Mouse (Mus musculus) CH12.LX (cell line): Measurements from ENCODE around the gene Ankrd26. TPM values are rescaled to one million over a fixed set of nuclear protein-coding genes. Genes with fewer than 3 reads are reported as not detected.

Source experiments
- DNase-seq: peaks from one replicate; pipeline ENCODE4 v3.0.0-alpha.2; 2013; ENCODE audit errors: extremely low read depth
- H3K27ac ChIP-seq: 2 replicates; pipeline ENCODE4 v1.5.1; 2012; ENCODE audit warnings: low read depth, mild to moderate bottlenecking, control low read depth, moderate library complexity; ENCODE audit not compliant: insufficient read depth
- H3K27me3 ChIP-seq: replicated peaks from 2 replicates; pipeline ENCODE3; 2012; ENCODE audit warnings: inconsistent platforms
- H3K36me3 ChIP-seq, 2 experiments: replicated peaks in 1 of 2; 2 replicates each; pipeline versions ENCODE3 to v1.6.1; 2012; ENCODE audit warnings: inconsistent platforms in 1 of 2, low read length in 1 of 2, mild to moderate bottlenecking in 1 of 2, mixed read lengths in 1 of 2, moderate library complexity in 1 of 2; ENCODE audit not compliant: control insufficient read depth in 1 of 2, insufficient read depth in 1 of 2
- H3K4me1 ChIP-seq, 2 experiments: 2 replicates each; pipeline ENCODE4 v1.6.1; 2012; ENCODE audit warnings: inconsistent platforms in 1 of 2, moderate library complexity in 1 of 2; ENCODE audit not compliant: insufficient read depth in 2 of 2, control insufficient read depth in 1 of 2
- H3K4me2 ChIP-seq: 2 replicates; pipeline ENCODE4 v1.6.1; 2012; ENCODE audit warnings: low read depth, mild to moderate bottlenecking, control low read depth; ENCODE audit not compliant: poor library complexity, insufficient read depth, severe bottlenecking
- H3K4me3 ChIP-seq, 3 experiments: fragments of 150-350 bp in 1 of 3; sonication (generic) in 1 of 3; replicated peaks in 1 of 3; 2 replicates each; pipeline versions ENCODE3 to v1.5.1; 2011 to 2012; ENCODE audit warnings: low read depth in 2 of 3, low read length in 2 of 3, mild to moderate bottlenecking in 2 of 3, moderate library complexity in 2 of 3, control low read depth in 1 of 3, improper control_type of control experiment in 1 of 3, inconsistent platforms in 1 of 3, mixed read lengths in 1 of 3; ENCODE audit not compliant: poor library complexity in 1 of 3
- H3K79me2 ChIP-seq: replicated peaks from 2 replicates; pipeline ENCODE4 v1.6.1; 2012; ENCODE audit warnings: mild to moderate bottlenecking, moderate library complexity; ENCODE audit not compliant: control insufficient read depth, poor library complexity, insufficient read depth, severe bottlenecking; ENCODE audit errors: extremely low read depth
- H3K9ac ChIP-seq: 2 replicates; pipeline ENCODE4 v1.6.1; 2012; ENCODE audit warnings: low read depth, mild to moderate bottlenecking, control low read depth, moderate library complexity; ENCODE audit not compliant: insufficient read depth
- H3K9me3 ChIP-seq: replicated peaks from 2 replicates; pipeline ENCODE3; 2012; ENCODE audit warnings: low read length, inconsistent platforms, mixed read lengths
- BHLHE40 ChIP-seq: IDR thresholded peaks from 2 replicates; pipeline ENCODE4 v1.6.1; 2011; ENCODE audit warnings: mild to moderate bottlenecking, low read depth, low read length, improper control_type of control experiment
- CHD1 ChIP-seq: IDR thresholded peaks from 2 replicates; pipeline ENCODE4 v1.6.1; 2012; ENCODE audit warnings: low read depth, low read length, improper control_type of control experiment, inconsistent platforms
- CHD2 ChIP-seq: IDR thresholded peaks from 2 replicates; pipeline ENCODE4 v1.6.1; 2011; ENCODE audit warnings: low read length, improper control_type of control experiment
- CTCF ChIP-seq, 2 experiments: IDR thresholded peaks in 1 of 2; conservative IDR thresholded peaks in 1 of 2; 2 replicates each; pipeline ENCODE4 v1.5.1; 2011 to 2012; ENCODE audit warnings: low read depth in 2 of 2, low read length in 2 of 2, improper control_type of control experiment in 1 of 2, inconsistent platforms in 1 of 2, mild to moderate bottlenecking in 1 of 2, moderate library complexity in 1 of 2
- E2F4 ChIP-seq: IDR thresholded peaks from 2 replicates; pipeline ENCODE4 v1.6.1; 2011; ENCODE audit warnings: low read depth, low read length, improper control_type of control experiment; ENCODE audit not compliant: insufficient replicate concordance
- EP300 ChIP-seq: IDR thresholded peaks from 2 replicates; pipeline ENCODE4 v1.6.1; 2011; ENCODE audit warnings: low read length, improper control_type of control experiment
- ETS1 ChIP-seq: conservative IDR thresholded peaks from 2 replicates; pipeline ENCODE4 v1.6.1; 2012; ENCODE audit warnings: low read depth, mild to moderate bottlenecking, inconsistent platforms, low read length, improper control_type of control experiment, moderate library complexity
- GABPA ChIP-seq: IDR thresholded peaks from 2 replicates; pipeline ENCODE4 v1.6.1; 2012; ENCODE audit warnings: low read depth, low read length, improper control_type of control experiment, inconsistent platforms; ENCODE audit not compliant: insufficient replicate concordance
- HCFC1 ChIP-seq: IDR thresholded peaks from 2 replicates; pipeline ENCODE4 v1.6.1; 2012; ENCODE audit warnings: low read depth, mild to moderate bottlenecking, inconsistent platforms, low read length, improper control_type of control experiment
- IRF4 ChIP-seq: IDR thresholded peaks from 2 replicates; pipeline ENCODE4 v1.6.1; 2014; ENCODE audit warnings: low read depth, mild to moderate bottlenecking, inconsistent platforms, low read length, improper control_type of control experiment
- JUND ChIP-seq: conservative IDR thresholded peaks from 2 replicates; pipeline ENCODE4 v1.6.1; 2011; ENCODE audit warnings: low read depth, low read length, improper control_type of control experiment
- MAX ChIP-seq: IDR thresholded peaks from 2 replicates; pipeline ENCODE4 v1.6.1; 2011; ENCODE audit warnings: low read length, improper control_type of control experiment
- MEF2A ChIP-seq: IDR thresholded peaks from 2 replicates; pipeline ENCODE4 v1.6.1; 2014; ENCODE audit warnings: low read depth, mild to moderate bottlenecking, inconsistent platforms, low read length, improper control_type of control experiment, borderline replicate concordance
- MXI1 ChIP-seq: IDR thresholded peaks from 2 replicates; pipeline ENCODE4 v1.6.1; 2011; ENCODE audit warnings: mild to moderate bottlenecking, low read depth, low read length, improper control_type of control experiment
- MYC ChIP-seq: IDR thresholded peaks from 2 replicates; pipeline ENCODE4 v1.6.1; 2011; ENCODE audit warnings: low read depth, mild to moderate bottlenecking, improper control_type of control experiment, low read length
- NELFE ChIP-seq: IDR thresholded peaks from 2 replicates; pipeline ENCODE4 v1.6.1; 2011; ENCODE audit warnings: low read depth, low read length, improper control_type of control experiment
- NRF1 ChIP-seq: IDR thresholded peaks from 2 replicates; pipeline ENCODE4 v1.6.1; 2014; ENCODE audit warnings: low read depth, mild to moderate bottlenecking, inconsistent platforms, low read length, improper control_type of control experiment, moderate library complexity
- POLR2AphosphoS2 ChIP-seq: IDR thresholded peaks from 2 replicates; pipeline ENCODE4 v1.6.1; 2011; ENCODE audit warnings: low read depth, low read length, improper control_type of control experiment
- SIN3A ChIP-seq: IDR thresholded peaks from 2 replicates; pipeline ENCODE4 v1.6.1; 2012; ENCODE audit warnings: low read length, improper control_type of control experiment, inconsistent platforms
- SMC3 ChIP-seq: IDR thresholded peaks from 2 replicates; pipeline ENCODE4 v1.6.1; 2011; ENCODE audit warnings: low read depth, low read length, improper control_type of control experiment
- TBP ChIP-seq: conservative IDR thresholded peaks from 2 replicates; pipeline ENCODE4 v1.6.1; 2011; ENCODE audit warnings: low read depth, low read length, improper control_type of control experiment
- TCF12 ChIP-seq: IDR thresholded peaks from 2 replicates; pipeline ENCODE4 v1.6.1; 2014; ENCODE audit warnings: low read depth, mild to moderate bottlenecking, inconsistent platforms, low read length, improper control_type of control experiment
- UBTF ChIP-seq: IDR thresholded peaks from 2 replicates; pipeline ENCODE4 v1.6.1; 2012; ENCODE audit warnings: low read depth, mild to moderate bottlenecking, inconsistent platforms, low read length, improper control_type of control experiment, moderate library complexity
- USF1 ChIP-seq: IDR thresholded peaks from 2 replicates; pipeline ENCODE4 v1.6.1; 2014; ENCODE audit warnings: low read depth, mild to moderate bottlenecking, inconsistent platforms, low read length, improper control_type of control experiment
- USF2 ChIP-seq: conservative IDR thresholded peaks from 2 replicates; pipeline ENCODE4 v1.6.1; 2011; ENCODE audit warnings: low read depth, low read length, improper control_type of control experiment
- ZC3H11A ChIP-seq: IDR thresholded peaks from 2 replicates; pipeline ENCODE4 v1.6.1; 2012; ENCODE audit warnings: low read depth, mild to moderate bottlenecking, inconsistent platforms, low read length, improper control_type of control experiment
- ZMIZ1 ChIP-seq: IDR thresholded peaks from 2 replicates; pipeline ENCODE4 v1.6.1; 2012; ENCODE audit warnings: low read depth, mild to moderate bottlenecking, inconsistent platforms, low read length, improper control_type of control experiment
- ZNF384 ChIP-seq: IDR thresholded peaks from 2 replicates; pipeline ENCODE4 v1.6.1; 2012; ENCODE audit warnings: low read depth, low read length, improper control_type of control experiment, inconsistent platforms
- dilution Hi-C: fragments of 300-500 bp; cut with MboI; formaldehyde crosslinking; loops from 2 replicates; pipeline ENCODE4 v1.14.3; 2020; ENCODE audit warnings: low sequenced_read_pairs; ENCODE audit not compliant: extremely low pct_unique_long_range_greater_than_20kb, extremely low pct_ligation_motif_present
- in situ Hi-C: fragments of 300-500 bp; cut with MboI; formaldehyde crosslinking; loops from 3 replicates; pipeline ENCODE4 v1.14.3; 2019; ENCODE audit warnings: low sequenced_read_pairs, low pct_ligation_motif_present, low pct_unique_long_range_greater_than_20kb, mixed read lengths
- polyA plus RNA-seq: library from polyadenylated mRNA; unstranded; fragments of >175 nt; gene quantifications from 2 replicates; pipeline ENCODE4 v1.2.1, GENCODE M21; 2012; ENCODE audit warnings: low read depth; ENCODE audit not compliant: insufficient read length
- total RNA-seq, 2 experiments: library from RNA; depleted of rRNA; stranded (reverse); fragments of 300-350 nt in 1 of 2; fragments of >200 nt in 1 of 2; gene quantifications; 2 replicates each; pipeline ENCODE4 v1.2.3; 2012 to 2014

Ankrd26 gene
- total and polyA plus RNA-seq, 3 experiments, result 5.2 to 9.4 (median 8.1) TPM

DNA sequence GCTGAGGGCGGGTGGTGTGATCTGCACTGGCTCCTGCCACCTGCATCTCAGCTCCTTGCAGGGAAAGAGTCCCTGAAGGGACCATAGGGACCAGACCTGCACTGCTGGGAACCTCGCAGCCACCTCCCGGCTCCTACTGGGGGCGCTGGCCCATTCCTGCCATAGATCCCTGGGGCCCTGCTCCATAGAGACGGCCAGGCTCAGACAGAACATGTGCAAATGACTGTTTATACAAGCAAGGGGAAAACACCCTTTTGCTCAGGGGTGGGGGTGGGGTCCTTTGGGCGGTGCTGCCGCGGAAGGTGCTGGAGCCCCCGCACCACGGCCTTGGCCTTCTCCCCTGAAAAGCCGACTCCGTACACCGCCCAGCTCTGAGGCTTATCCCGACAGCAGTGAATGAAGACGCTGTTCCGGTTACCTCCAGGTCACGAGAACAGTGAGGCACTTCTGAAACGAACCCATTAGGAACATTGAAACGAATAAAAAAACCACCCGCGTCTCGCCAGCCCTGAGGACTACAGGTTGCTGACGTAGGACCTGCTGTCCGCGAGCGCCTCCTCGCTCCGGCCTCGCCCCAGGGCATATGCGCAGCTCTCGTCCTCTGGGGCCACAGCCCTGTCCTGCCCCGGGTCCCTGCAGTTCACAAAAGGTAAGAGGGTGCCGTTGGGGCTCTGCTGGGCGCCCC, 31.5 kb upstream of the Ankrd26 start:
- Histone ChIP-seq H3K27me3 (peaks cover 94% of the 10 kb centered on the region), H3K4me3 (peak overlapping the region; percentile 37 to 63 (median 40)), H3K79me2 (no peaks in the 10 kb centered on the region), H3K4me2 (peak overlapping the region; percentile 94), H3K9me3 (no peaks in the 10 kb centered on the region), H3K9ac (peak overlapping the region; percentile 43), H3K4me1 (peaks cover 10 to 20% of the 10 kb centered on the region in 2 experiments), H3K27ac (peak overlapping the region; percentile 69; the same call in 1 of the 2 replicates), H3K36me3 (no peaks in the 10 kb centered on the region)
- peak; percentile 61 for TF ChIP-seq NRF1
- no peak for TF ChIP-seq JUND
- TF ChIP-seq BHLHE40, result peak; percentile 63
- TF ChIP-seq MAX, result 0 out of 2 replicates have a peak, but pooled peaks have one; percentile 29
- peak; percentile 9; the same call in 1 of the 2 replicates for TF ChIP-seq IRF4
- TF ChIP-seq CTCF (conservative IDR thresholded peaks at IDR 0.05 in 1 of 2, IDR thresholded peaks at IDR 0.05 in 1 of 2; ENCODE audit: low read depth in 2 of 2, low read length in 2 of 2), result peak in 1 of 2 experiments; percentile 44; a peak in 2 of 4 replicates
- peak; percentile 33 for TF ChIP-seq UBTF
- no peak for TF ChIP-seq MXI1
- no peak for TF ChIP-seq CHD2
- TF ChIP-seq NELFE, result peak; percentile 12; the same call in 1 of the 2 replicates
- TF ChIP-seq MYC, result 0 out of 2 replicates have a peak, but pooled peaks have one; percentile 16
- peak; percentile 27 for DNase-seq
- in situ Hi-C loops (no loop called here), dilution Hi-C loops (no loop called here)

DNA sequence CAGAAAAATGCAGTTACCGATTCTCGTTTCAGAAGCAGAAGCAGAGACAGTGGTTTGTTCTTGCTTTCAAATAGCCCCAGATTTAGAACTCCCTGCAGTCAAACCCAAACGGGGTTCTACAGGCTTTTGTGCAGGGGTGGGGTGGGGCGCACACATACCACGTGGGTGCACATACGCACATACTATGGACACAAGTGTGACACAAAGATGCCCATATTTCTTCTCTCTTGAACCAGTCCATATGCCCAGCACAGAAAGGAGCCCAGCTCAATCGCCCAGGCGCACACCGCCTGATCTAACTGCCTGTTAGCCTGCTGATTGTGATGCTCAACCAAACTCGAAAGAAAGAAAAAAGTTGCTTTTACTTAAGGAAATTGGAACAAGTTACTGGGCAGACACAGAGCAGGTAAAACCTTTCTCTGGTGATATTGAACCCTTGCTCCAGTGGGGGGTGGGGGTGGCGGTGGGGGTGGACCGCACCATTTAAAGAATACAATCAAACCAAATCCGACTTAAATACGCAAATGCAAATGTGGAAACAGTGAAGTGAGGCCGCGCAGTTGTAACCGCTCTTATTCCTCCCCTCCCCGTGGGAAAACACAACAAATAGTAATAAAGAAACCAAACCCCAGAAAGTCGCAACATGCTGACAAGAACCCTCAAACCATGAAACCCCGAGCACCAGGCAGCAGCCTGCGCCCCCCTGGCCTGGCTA, 30.8 kb upstream of the Ankrd26 start:
- Histone ChIP-seq H3K4me1 (peaks cover 10 to 20% of the 10 kb centered on the region in 2 experiments), H3K9ac (peak overlapping the region; percentile 43), H3K27ac (peak overlapping the region; percentile 69; the same call in 1 of the 2 replicates), H3K4me2 (peak overlapping the region; percentile 94), H3K27me3 (peaks cover 97% of the 10 kb centered on the region), H3K79me2 (no peaks in the 10 kb centered on the region), H3K36me3 (no peaks in the 10 kb centered on the region), H3K4me3 (peak overlapping the region; percentile 37 to 63 (median 40)), H3K9me3 (no peaks in the 10 kb centered on the region)
- DNase-seq, result peak; percentile 42
- in situ Hi-C loops (no loop called here), dilution Hi-C loops (no loop called here)
- TF ChIP-seq IRF4, result no peak; the same call in 1 of the 2 replicates
- TF ChIP-seq MAX, result peak; percentile 53; the same call in 1 of the 2 replicates
- no peak for TF ChIP-seq EP300
- TF ChIP-seq TBP, result no peak
- peak; percentile 50; the same call in 1 of the 2 replicates for TF ChIP-seq MXI1
- TF ChIP-seq SMC3, result no peak
- no peak for TF ChIP-seq CHD2
- TF ChIP-seq USF1, result peak; percentile 51
- TF ChIP-seq NRF1, result no peak
- TF ChIP-seq TCF12, result no peak
- peak; percentile 34; the same call in 1 of the 2 replicates for TF ChIP-seq USF2
- no peak for TF ChIP-seq POLR2AphosphoS2
- TF ChIP-seq CTCF (conservative IDR thresholded peaks at IDR 0.05 in 1 of 2, IDR thresholded peaks at IDR 0.05 in 1 of 2; ENCODE audit: low read depth in 2 of 2, low read length in 2 of 2), result no peak
- no peak for TF ChIP-seq ZMIZ1
- TF ChIP-seq CHD1, result no peak
- no peak for TF ChIP-seq E2F4
- no peak for TF ChIP-seq ETS1
- peak; percentile 49; the same call in 1 of the 2 replicates for TF ChIP-seq MEF2A
- no peak for TF ChIP-seq ZNF384
- no peak for TF ChIP-seq GABPA
- no peak for TF ChIP-seq HCFC1
- no peak for TF ChIP-seq ZC3H11A
- no peak for TF ChIP-seq SIN3A
